Mouse (Mus musculus) C2C12 (cell line): ENCODE results near the gene Krt18.

Experiments
- CTCF ChIP-seq: IDR thresholded peaks from one replicate; pipeline ENCODE4 v1.5.1; 2011; ENCODE audit not compliant: control insufficient read depth, insufficient read depth, insufficient read length
- MAX ChIP-seq: IDR thresholded peaks from one replicate; pipeline ENCODE4 v1.6.1; 2011; ENCODE audit warnings: mild to moderate bottlenecking, control low read depth
- USF1 ChIP-seq: IDR thresholded peaks from one replicate; pipeline ENCODE4 v1.6.1; 2011; ENCODE audit warnings: low read depth, mild to moderate bottlenecking, control low read depth, moderate library complexity

DNA sequence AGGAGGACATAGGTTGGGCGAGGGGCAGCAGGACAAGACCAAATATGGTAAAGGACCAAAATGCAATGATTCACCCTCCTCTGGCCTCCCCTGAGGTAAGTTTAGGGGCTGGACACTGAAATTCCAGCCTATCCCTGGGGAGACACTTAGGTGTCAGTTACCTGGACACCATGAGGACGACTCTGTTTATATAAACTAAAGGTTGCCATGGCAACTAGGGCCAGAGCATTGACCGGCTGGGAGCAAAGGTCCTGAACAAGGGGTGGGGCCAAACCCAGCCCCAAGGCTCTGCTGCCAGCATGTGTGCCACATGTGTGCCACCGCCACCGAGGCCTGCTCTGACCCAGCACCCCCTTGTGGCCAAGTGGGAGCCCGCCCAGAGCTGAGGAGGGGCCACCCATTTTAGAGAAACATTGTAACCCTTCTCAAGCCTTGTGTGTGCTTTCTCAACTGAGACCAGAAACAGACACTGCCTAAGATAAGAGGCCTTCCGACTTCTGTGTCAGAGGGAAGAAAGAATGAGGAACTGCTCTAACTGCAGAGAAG is 10.0 kb upstream of the Krt18 start:
- TF ChIP-seq CTCF = no peak
- TF ChIP-seq MAX = peak; percentile 86
- no peak for TF ChIP-seq USF1
